Mouse (Mus musculus) embryonic facial prominence, embryonic 13.5 days (tissue): Measurements from ENCODE around the gene Snx22. TPM values are rescaled to one million over a fixed set of nuclear protein-coding genes. Genes with fewer than 3 reads are reported as not detected.

ENCODE experiments used
- ATAC-seq: fragments of 200-750 bp; cut with Nextera tagmentation; 2 replicates; pipeline ENCODE4 v1.8.0; 2017; ENCODE audit warnings: low read depth; ENCODE audit not compliant: insufficient number of reproducible peaks, insufficient read depth, low FRiP score, low TSS enrichment
- H3K27ac ChIP-seq: fragments of 300-500 bp; sonication (generic); 2 replicates; pipeline ENCODE4 v1.5.1; 2015; ENCODE audit warnings: moderate library complexity, mild to moderate bottlenecking, inconsistent platforms
- H3K27me3 ChIP-seq: fragments of 300-500 bp; sonication (generic); 2 replicates; pipeline ENCODE4 v1.6.1; 2015; ENCODE audit warnings: mild to moderate bottlenecking, inconsistent platforms
- H3K36me3 ChIP-seq: fragments of 300-500 bp; sonication (generic); 2 replicates; pipeline ENCODE4 v1.6.1; 2015; ENCODE audit warnings: mild to moderate bottlenecking, inconsistent platforms
- H3K4me1 ChIP-seq: fragments of 300-500 bp; sonication (generic); 2 replicates; pipeline ENCODE4 v1.6.1; 2015; ENCODE audit warnings: inconsistent platforms
- H3K4me2 ChIP-seq: fragments of 300-500 bp; sonication (generic); 2 replicates; pipeline ENCODE4 v1.6.1; 2015; ENCODE audit warnings: moderate library complexity, mild to moderate bottlenecking, inconsistent platforms
- H3K4me3 ChIP-seq: fragments of 300-500 bp; sonication (generic); 2 replicates; pipeline ENCODE4 v1.5.1; 2015; ENCODE audit warnings: mild to moderate bottlenecking, inconsistent platforms
- H3K9ac ChIP-seq: fragments of 300-500 bp; sonication (generic); 2 replicates; pipeline ENCODE4 v1.6.1; 2015; ENCODE audit warnings: mild to moderate bottlenecking, inconsistent platforms
- H3K9me3 ChIP-seq: fragments of 300-500 bp; sonication (generic); 2 replicates; pipeline ENCODE4 v1.6.1; 2016; ENCODE audit warnings: inconsistent platforms
- WGBS: fragments of 180-500 bp; shearing (Covaris S2); methylation state at CpG from one replicate; pipeline ENCODE4 v1.1.7; 2015; ENCODE audit warnings: mixed read lengths; 5-methylcytosine and 5-hydroxymethylcytosine counted together
- polyA plus RNA-seq: library from polyadenylated mRNA; unstranded; fragments of >200 nt; fragmentation: Nextera tagmentation; extraction: Ambion mirVana; gene quantifications from 2 replicates; pipeline ENCODE4 v1.2.1, GENCODE M21; 2015

Snx22 gene
- polyA plus RNA-seq, 1 experiment from 2014 or later: 5.3 TPM

GRCm38 (mm10) chr9:66091327-66092231 lies 22.1 kb upstream of the Snx22 start:
- WGBS: 73% methylated on average over 6 of the region's 6 CpGs
- no peak for ATAC-seq
- peaks cover 96% of the 10 kb centered on the region for H3K36me3 ChIP-seq

DNA sequence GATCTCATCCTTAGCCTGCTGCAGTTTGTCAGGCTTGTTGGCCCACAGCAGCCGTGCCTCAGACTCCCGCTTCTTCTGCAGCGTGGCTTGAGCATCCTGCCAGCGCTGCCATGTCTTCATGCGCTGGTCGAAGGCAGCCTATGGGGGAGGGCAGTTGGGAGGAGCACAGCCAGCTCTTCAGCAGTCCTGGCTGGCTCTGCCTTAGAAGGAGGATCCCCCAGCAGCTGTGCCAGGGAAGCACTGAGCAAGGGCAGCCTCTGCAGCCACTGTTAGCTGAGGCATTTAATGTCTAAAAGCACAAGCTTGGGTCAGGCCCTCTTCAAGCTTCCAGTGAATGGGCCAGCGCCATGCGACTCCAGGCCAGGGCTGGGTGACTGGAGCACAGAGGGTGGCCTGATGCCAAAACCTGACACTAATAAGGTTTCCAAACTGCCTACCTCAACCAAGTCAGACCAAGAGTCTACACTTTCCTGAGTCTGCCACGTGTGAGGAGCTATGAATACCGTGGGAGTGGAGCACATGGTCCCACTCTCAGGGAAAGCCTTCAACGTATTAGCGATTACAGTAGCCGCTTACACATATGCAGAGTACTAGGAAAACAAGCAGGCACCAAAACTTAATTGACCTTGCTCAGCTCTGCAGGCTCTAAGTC lies 21.2 kb upstream of the Snx22 start:
- Histone ChIP-seq H3K4me1 (peaks cover 14% of the 10 kb centered on the region; the same call in 1 of the 2 replicates), H3K4me2 (no peak overlapping the region), H3K36me3 (peaks cover 98% of the 10 kb centered on the region), H3K9ac (no peak overlapping the region), H3K27ac (peak overlapping the region; percentile 3), H3K9me3 (no peaks in the 10 kb centered on the region), H3K27me3 (no peaks in the 10 kb centered on the region), H3K4me3 (no peak overlapping the region)
- ATAC-seq: 0 out of 2 replicates have a peak, but pooled peaks have one; percentile 16
- WGBS: 88% methylated on average over 13 of the region's 13 CpGs

More at GRCm38 (mm10) chr9:66091327-66092231, 22.1 kb upstream of the Snx22 start:
- H3K4me3 ChIP-seq: no peak overlapping the region
- H3K9ac ChIP-seq: no peak overlapping the region
- H3K4me1 ChIP-seq: peaks cover 14% of the 10 kb centered on the region; the same call in 1 of the 2 replicates
- peak overlapping the region; percentile 3; the same call in 1 of the 2 replicates for H3K27ac ChIP-seq
- H3K27me3 ChIP-seq: no peaks in the 10 kb centered on the region
- H3K4me2 ChIP-seq: no peak overlapping the region
- no peaks in the 10 kb centered on the region for H3K9me3 ChIP-seq

DNA sequence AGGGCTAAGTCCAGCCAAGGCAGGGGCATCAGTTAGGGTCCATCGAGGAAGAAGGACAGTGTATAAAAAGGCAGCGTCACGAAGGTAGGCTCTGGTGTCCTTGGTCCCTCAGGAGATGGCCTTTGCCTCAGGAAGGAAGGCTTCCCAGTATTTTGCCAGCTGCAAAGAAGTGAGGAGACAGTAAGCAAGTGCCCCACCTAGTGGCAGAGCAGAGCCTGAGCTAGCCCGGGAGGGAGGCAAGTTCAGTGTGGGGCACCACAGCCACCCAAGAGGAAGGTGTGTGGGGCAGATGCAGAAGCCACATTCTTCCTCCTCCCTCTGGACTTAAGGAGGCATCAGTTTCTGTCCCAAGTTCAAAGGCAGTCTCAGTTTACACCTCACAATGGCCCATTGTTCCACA lies 18.9 kb upstream of the Snx22 start:
- Histone ChIP-seq H3K9me3 (no peaks in the 10 kb centered on the region), H3K4me1 (peaks cover 14% of the 10 kb centered on the region; the same call in 1 of the 2 replicates), H3K9ac (no peak overlapping the region), H3K27ac (peak overlapping the region; percentile 33; the same call in 1 of the 2 replicates), H3K27me3 (no peaks in the 10 kb centered on the region), H3K36me3 (peaks cover 76% of the 10 kb centered on the region), H3K4me2 (no peak overlapping the region), H3K4me3 (no peak overlapping the region)
- no peak for ATAC-seq
- 33% methylated on average over 4 of the region's 4 CpGs for WGBS

DNA sequence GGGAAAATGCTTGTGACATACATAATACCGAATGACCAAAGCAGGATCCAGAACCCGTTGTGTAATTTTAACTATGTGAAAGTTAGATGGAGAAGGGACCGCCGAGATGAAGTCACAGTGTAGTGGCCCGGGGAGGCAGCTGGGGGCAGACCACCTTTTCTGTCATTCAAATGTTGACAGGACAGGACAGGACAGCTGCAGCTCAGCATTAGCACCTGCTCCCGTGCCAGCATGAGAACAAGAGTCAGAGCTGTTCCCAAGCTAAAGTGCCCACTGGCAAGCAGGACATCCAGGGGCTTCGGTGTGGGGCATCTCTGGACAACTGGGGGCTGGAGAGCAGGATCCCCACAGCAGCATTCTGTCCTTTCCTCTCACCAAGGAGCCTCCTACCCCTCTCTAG lies 17.5 kb upstream of the Snx22 start:
- H3K9ac ChIP-seq: no peak overlapping the region
- H3K27me3 ChIP-seq: no peaks in the 10 kb centered on the region
- H3K4me3 ChIP-seq: no peak overlapping the region
- no peaks in the 10 kb centered on the region for H3K9me3 ChIP-seq
- no peak for ATAC-seq
- WGBS: 94% methylated on average over 7 of the region's 7 CpGs
- peaks cover 63% of the 10 kb centered on the region for H3K36me3 ChIP-seq
- 0 out of 2 replicates have a peak, but pooled peaks cover 6% of the 10 kb centered on the region for H3K4me1 ChIP-seq
- H3K4me2 ChIP-seq: no peak overlapping the region
- H3K27ac ChIP-seq: no peak overlapping the region

DNA sequence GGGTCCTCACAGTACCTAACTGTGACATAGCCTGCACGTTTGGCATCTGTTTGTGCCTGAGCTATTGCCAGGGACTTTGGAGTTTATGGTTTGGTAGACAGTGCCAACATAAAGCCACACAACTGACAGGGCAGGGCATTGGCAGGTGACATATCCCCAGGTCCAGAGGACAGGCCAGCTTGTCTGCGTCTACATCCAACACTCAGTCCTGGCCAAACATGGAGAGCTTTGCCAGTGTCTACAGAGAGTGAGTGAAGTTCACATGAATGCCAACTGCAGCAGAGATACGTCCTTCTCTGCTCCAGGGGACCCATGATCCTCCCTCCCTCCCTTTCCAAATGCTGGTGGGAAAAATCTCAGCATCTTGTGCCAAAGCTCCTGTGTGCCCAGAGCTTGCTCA lies 14.7 kb upstream of the Snx22 start:
- Histone ChIP-seq H3K4me1 (0 out of 2 replicates have a peak, but pooled peaks cover 3% of the 10 kb centered on the region), H3K9ac (no peak overlapping the region), H3K27me3 (no peaks in the 10 kb centered on the region), H3K9me3 (no peaks in the 10 kb centered on the region), H3K27ac (no peak overlapping the region), H3K4me3 (no peak overlapping the region), H3K4me2 (no peak overlapping the region), H3K36me3 (peaks cover 34% of the 10 kb centered on the region)
- WGBS: 92% methylated on average over 3 of the region's 3 CpGs
- ATAC-seq: no peak

DNA sequence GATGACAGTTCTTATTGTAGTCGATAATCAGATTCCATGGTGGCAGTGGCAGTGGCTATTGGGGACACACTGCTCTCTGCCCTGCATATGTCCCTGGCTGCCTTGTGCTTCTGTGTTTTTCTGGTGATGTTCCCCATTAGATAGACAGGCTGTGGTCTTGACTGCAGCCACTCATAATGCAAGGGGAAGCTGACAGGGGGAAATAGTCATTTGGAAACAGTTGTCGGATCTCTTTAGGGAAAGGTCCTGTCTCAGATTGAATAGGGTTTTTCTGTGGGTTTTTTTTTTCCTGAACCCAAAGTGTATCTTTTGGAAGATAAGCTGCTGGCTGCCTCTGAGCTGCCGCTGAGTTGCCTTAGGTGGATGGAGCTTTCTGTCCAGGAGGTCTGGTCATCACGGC lies 12.5 kb upstream of the Snx22 start:
- no peak for ATAC-seq
- no peaks in the 10 kb centered on the region for H3K9me3 ChIP-seq

GRCm38 (mm10) chr9:66080804-66081459 lies 11.4 kb upstream of the Snx22 start:
- H3K9me3 ChIP-seq: no peaks in the 10 kb centered on the region
- H3K27me3 ChIP-seq: 0 out of 2 replicates have a peak, but pooled peaks cover 7% of the 10 kb centered on the region
- H3K9ac ChIP-seq: no peak overlapping the region
- H3K4me2 ChIP-seq: no peak overlapping the region
- H3K4me1 ChIP-seq: peaks cover 6% of the 10 kb centered on the region
- H3K4me3 ChIP-seq: no peak overlapping the region
- WGBS: 83% methylated on average over 3 of the region's 3 CpGs
- H3K36me3 ChIP-seq: 0 out of 2 replicates have a peak, but pooled peaks cover 2% of the 10 kb centered on the region
- H3K27ac ChIP-seq: no peak overlapping the region
- ATAC-seq: no peak

More for the DNA sequence above, 12.5 kb upstream of the Snx22 start:
- H3K9ac ChIP-seq: no peak overlapping the region
- no peak overlapping the region for H3K4me2 ChIP-seq
- H3K27me3 ChIP-seq: 0 out of 2 replicates have a peak, but pooled peaks cover 7% of the 10 kb centered on the region
- 76% methylated on average over 4 of the region's 4 CpGs for WGBS
- no peak overlapping the region for H3K27ac ChIP-seq
- H3K36me3 ChIP-seq: peaks cover 13% of the 10 kb centered on the region
- H3K4me1 ChIP-seq: peaks cover 6% of the 10 kb centered on the region
- no peak overlapping the region for H3K4me3 ChIP-seq

DNA sequence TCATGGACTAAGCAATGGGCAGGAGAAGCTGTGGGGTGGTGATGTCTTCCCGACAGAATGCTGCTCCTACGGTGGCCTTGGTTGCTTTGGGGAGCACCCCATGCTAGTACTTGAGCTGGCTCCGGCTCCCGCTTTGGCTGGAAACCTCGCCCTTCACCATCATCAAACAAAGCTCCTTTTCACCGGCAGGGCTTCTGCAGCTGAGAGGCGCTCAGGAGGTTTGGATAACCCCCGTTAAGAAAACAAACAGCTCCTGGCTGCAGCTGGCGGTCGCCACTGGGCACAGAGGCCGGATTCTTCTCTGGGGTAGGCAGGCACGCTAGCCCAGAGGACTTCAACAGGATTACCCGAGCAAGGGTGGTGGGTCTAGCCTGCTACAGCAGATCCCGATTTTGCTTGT lies 9.0 kb upstream of the Snx22 start:
- H3K4me1 ChIP-seq: peaks cover 6% of the 10 kb centered on the region
- peak overlapping the region; percentile 38 for H3K4me2 ChIP-seq
- no peaks in the 10 kb centered on the region for H3K36me3 ChIP-seq
- peak; percentile 56; the same call in 1 of the 2 replicates for ATAC-seq
- H3K4me3 ChIP-seq: no peak overlapping the region
- peak overlapping the region; percentile 74 for H3K27ac ChIP-seq
- 0 out of 2 replicates have a peak, but pooled peaks cover 7% of the 10 kb centered on the region for H3K27me3 ChIP-seq
- H3K9ac ChIP-seq: peak overlapping the region; percentile 17; the same call in 1 of the 2 replicates
- H3K9me3 ChIP-seq: no peaks in the 10 kb centered on the region
- WGBS: 4% methylated on average over 14 of the region's 14 CpGs

DNA sequence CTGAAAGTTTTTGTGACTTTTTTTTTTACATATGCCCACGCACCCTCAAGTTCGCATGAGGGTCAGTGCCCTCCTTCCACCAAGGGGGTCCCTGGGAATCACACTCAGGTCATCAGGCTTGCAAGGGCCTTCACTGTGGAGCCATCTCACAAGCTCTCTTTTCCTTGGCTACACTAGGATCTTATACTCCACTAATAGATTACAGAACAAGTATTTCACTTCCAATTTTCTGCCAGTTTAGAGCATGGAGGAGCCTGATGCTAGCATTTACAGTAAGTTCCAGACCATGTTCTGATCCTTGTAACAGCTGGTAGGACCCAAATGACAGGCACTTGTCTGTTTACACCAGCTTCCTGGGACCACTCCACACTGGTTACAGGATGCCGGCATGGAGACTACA lies 8.6 kb upstream of the Snx22 start:
- no peak overlapping the region for H3K4me3 ChIP-seq
- ATAC-seq: no peak
- no peaks in the 10 kb centered on the region for H3K9me3 ChIP-seq
- WGBS: 59% methylated on average over 3 of the region's 3 CpGs
- no peaks in the 10 kb centered on the region for H3K36me3 ChIP-seq
- peak overlapping the region; percentile 74 for H3K27ac ChIP-seq
- H3K27me3 ChIP-seq: 0 out of 2 replicates have a peak, but pooled peaks cover 7% of the 10 kb centered on the region
- H3K4me1 ChIP-seq: peaks cover 6% of the 10 kb centered on the region
- H3K9ac ChIP-seq: 0 out of 2 replicates have a peak overlapping the region, but pooled peaks have one; percentile 17
- peak overlapping the region; percentile 38; the same call in 1 of the 2 replicates for H3K4me2 ChIP-seq

DNA sequence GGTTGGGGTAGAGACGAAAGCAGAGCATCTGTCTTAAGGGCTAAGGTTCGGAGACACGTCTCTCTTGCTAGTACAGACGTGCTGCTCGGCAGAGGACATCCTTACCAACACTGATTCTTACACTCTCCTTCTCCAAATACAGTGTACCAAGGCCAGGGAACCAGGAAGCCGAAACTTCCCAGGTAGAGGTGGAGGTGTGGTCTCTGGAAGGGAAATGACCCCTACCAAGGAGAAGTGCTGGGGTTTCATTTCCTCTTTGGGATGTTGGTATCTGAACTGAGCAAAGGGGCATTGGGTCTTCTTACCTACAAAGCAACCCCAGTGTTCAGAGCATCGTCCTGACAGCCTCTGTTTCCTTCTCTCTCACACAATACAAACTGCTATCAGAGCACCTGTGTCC lies 3.2 kb upstream of the Snx22 start:
- no peaks in the 10 kb centered on the region for H3K9me3 ChIP-seq
- ATAC-seq: no peak
- H3K4me3 ChIP-seq: no peak overlapping the region
- H3K36me3 ChIP-seq: no peaks in the 10 kb centered on the region
- no peak overlapping the region for H3K27ac ChIP-seq
- H3K27me3 ChIP-seq: peaks cover 26% of the 10 kb centered on the region
- no peak overlapping the region for H3K9ac ChIP-seq
- H3K4me1 ChIP-seq: peaks cover 14% of the 10 kb centered on the region
- H3K4me2 ChIP-seq: no peak overlapping the region
- 84% methylated on average over 7 of the region's 7 CpGs for WGBS

GRCm38 (mm10) chr9:66070151-66070550 lies 632 bp upstream of the Snx22 start:
- H3K9me3 ChIP-seq: no peaks in the 10 kb centered on the region
- H3K4me2 ChIP-seq: no peak overlapping the region; the same call in 1 of the 2 replicates
- WGBS: 89% methylated on average over 5 of the region's 5 CpGs
- no peak overlapping the region for H3K9ac ChIP-seq
- peaks cover 14% of the 10 kb centered on the region for H3K4me1 ChIP-seq
- H3K4me3 ChIP-seq: 0 out of 2 replicates have a peak overlapping the region, but pooled peaks have one; percentile 52
- peaks cover 39% of the 10 kb centered on the region for H3K27me3 ChIP-seq
- H3K27ac ChIP-seq: no peak overlapping the region
- ATAC-seq: no peak
- H3K36me3 ChIP-seq: peaks cover 24% of the 10 kb centered on the region
